Mouse (Mus musculus) CH12.LX (cell line): Measurements from ENCODE around the gene A830018L16Rik.

Experiments used
- BHLHE40 ChIP-seq: IDR thresholded peaks from 2 replicates; pipeline ENCODE4 v1.6.1; 2011; ENCODE audit warnings: mild to moderate bottlenecking, low read depth, low read length, improper control_type of control experiment
- CTCF ChIP-seq, 2 experiments: IDR thresholded peaks in 1 of 2; conservative IDR thresholded peaks in 1 of 2; 2 replicates each; pipeline ENCODE4 v1.5.1; 2011 to 2012; ENCODE audit warnings: low read depth in 2 of 2, low read length in 2 of 2, improper control_type of control experiment in 1 of 2, inconsistent platforms in 1 of 2, mild to moderate bottlenecking in 1 of 2, moderate library complexity in 1 of 2
- ELF1 ChIP-seq: IDR thresholded peaks from 2 replicates; pipeline ENCODE4 v1.6.1; 2014; ENCODE audit warnings: low read depth, mild to moderate bottlenecking, inconsistent platforms, low read length, improper control_type of control experiment
- EP300 ChIP-seq: IDR thresholded peaks from 2 replicates; pipeline ENCODE4 v1.6.1; 2011; ENCODE audit warnings: low read length, improper control_type of control experiment
- MYC ChIP-seq: IDR thresholded peaks from 2 replicates; pipeline ENCODE4 v1.6.1; 2011; ENCODE audit warnings: low read depth, mild to moderate bottlenecking, improper control_type of control experiment, low read length
- POLR2A ChIP-seq: IDR thresholded peaks from 2 replicates; pipeline ENCODE4 v1.6.1; 2011; ENCODE audit warnings: low read depth, mild to moderate bottlenecking, improper control_type of control experiment, low read length
- RAD21 ChIP-seq: IDR thresholded peaks from 2 replicates; pipeline ENCODE4 v1.6.1; 2011; ENCODE audit warnings: low read depth, mild to moderate bottlenecking, low read length, improper control_type of control experiment, moderate library complexity
- ZNF384 ChIP-seq: IDR thresholded peaks from 2 replicates; pipeline ENCODE4 v1.6.1; 2012; ENCODE audit warnings: low read depth, low read length, improper control_type of control experiment, inconsistent platforms

- TF ChIP-seq MYC (no peak), ZNF384 (no peak), CTCF (conservative IDR thresholded peaks at IDR 0.05 in 1 of 2, IDR thresholded peaks at IDR 0.05 in 1 of 2; ENCODE audit: low read depth in 2 of 2, low read length in 2 of 2) (no peak), RAD21 (no peak), BHLHE40 (no peak), EP300 (no peak), POLR2A (no peak), ELF1 (no peak)
Observed at GRCm38 (mm10) chr1:11406026-11406425, 7.9 kb upstream of the A830018L16Rik start.
